Mouse (Mus musculus) cerebellum, adult 2 months (tissue): Measurements from ENCODE around the gene Rcc1.

Experiments used
- CTCF ChIP-seq: fragments of 200-500 bp; IDR thresholded peaks from 2 replicates; pipeline ENCODE4 v1.5.1; 2011; ENCODE audit warnings: low read depth, mild to moderate bottlenecking, control low read depth, low read length, moderate library complexity, borderline replicate concordance; ENCODE audit not compliant: insufficient read depth
- POLR2A ChIP-seq: fragments of 200-500 bp; IDR thresholded peaks from 2 replicates; pipeline ENCODE4 v1.6.1; 2011; ENCODE audit warnings: low read length, control low read depth, borderline replicate concordance; ENCODE audit not compliant: insufficient read depth

- TF ChIP-seq POLR2A (peak; percentile 100), CTCF (no peak)
These were observed 44.8 kb downstream of the Rcc1 start for GRCm38 (mm10) chr4:132308437-132309139.
